Mouse (Mus musculus): Measurements from ENCODE around the gene Rasl11b.

DNA sequence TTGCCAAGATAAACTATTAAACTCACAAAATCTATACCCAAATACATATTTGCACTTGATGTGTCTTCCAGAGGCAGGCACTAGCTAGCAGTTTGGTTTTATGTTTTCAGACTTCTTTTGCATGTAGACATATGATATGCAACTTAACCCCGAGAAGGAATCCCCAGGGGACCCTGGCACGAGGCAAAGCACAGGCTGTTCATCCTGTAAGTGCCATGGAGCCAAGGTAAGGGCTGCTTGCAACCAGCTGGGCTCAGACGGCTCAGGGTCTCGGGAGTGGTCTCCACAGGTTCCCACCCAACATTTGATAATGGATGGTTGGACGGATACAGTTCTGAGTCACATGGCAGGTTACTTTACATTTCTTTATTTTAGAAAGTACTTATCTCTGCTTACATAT, 9.4 kb downstream of the Rasl11b start:
- TF ChIP-seq CTCF (IDR thresholded peaks at IDR 0.05; ENCODE audit: low read depth) (no peak), EP300 (IDR thresholded peaks at IDR 0.05; ENCODE audit: low read depth) (no peak)

Measured in liver, embryonic 14.5 days (tissue).